In genomic region chr11:32566184-32566583, GRCm38 (mm10) we compare ENCODE assay signal across 27 mouse cellular contexts. TPM values are rescaled to one million over a fixed set of nuclear protein-coding genes. Genes with fewer than 3 reads are reported as not detected.
DNase-seq lines count a peak whose midpoint lies in the region; ATAC-seq and TF ChIP-seq lines count a peak whose summit lies in the region.
"Had no signal": no experiment of that assay in that cellular context is flagged by ENCODE, and none has a peak within 500 bp of the region (broad histone marks: within the 10 kb centered on the region; RNA-seq: fewer than 3 reads in every experiment).

No protein-coding gene starts in this region.

- no peak for TF ChIP-seq CTCF in small intestine, adult 2 months (IDR thresholded peaks at IDR 0.05; ENCODE audit: extremely low read depth, insufficient read length, insufficient replicate concordance, low read depth, low read length)

- no peaks in the 10 kb centered on the region for H3K27me3 ChIP-seq in liver, embryonic 11.5 days (replicated peaks; ENCODE audit: control insufficient read depth, insufficient read depth, low read length)
- H3K27me3 ChIP-seq in intestine, embryonic 15.5 days (replicated peaks), result no peaks in the 10 kb centered on the region
- no peaks in the 10 kb centered on the region for H3K27me3 ChIP-seq in liver, embryonic 13.5 days
- H3K27me3 ChIP-seq in small intestine, adult 2 months (ENCODE audit: control insufficient read depth, insufficient read depth, low read length), result no peaks in the 10 kb centered on the region
- H3K27me3 ChIP-seq: forebrain, embryonic 12.5 days; hindbrain, embryonic 13.5 days; midbrain, embryonic 15.5 days had no signal

- peak overlapping the region; percentile 3; the same call in 1 of the 2 replicates for H3K9ac ChIP-seq in liver, embryonic 11.5 days (ENCODE audit: low read depth, low read length)
- no peak overlapping the region for H3K9ac ChIP-seq in intestine, embryonic 15.5 days
- H3K9ac ChIP-seq in liver, embryonic 13.5 days, result peak overlapping the region; percentile 33; the same call in 1 of the 2 replicates
- H3K9ac ChIP-seq: forebrain, embryonic 12.5 days; forebrain, postnatal 0 days; heart, embryonic 12.5 days; hindbrain, embryonic 13.5 days; midbrain, embryonic 15.5 days had no signal

- ATAC-seq in liver, embryonic 11.5 days (replicated peaks; ENCODE audit: low FRiP score), result peak; percentile 62
- peak; percentile 19; the same call in 1 of the 2 replicates for ATAC-seq in intestine, embryonic 15.5 days
- ATAC-seq in liver, embryonic 13.5 days (ENCODE audit: low read depth), result peak; percentile 52
- ATAC-seq: forebrain, postnatal 0 days; midbrain, embryonic 15.5 days had no signal

- no peak for DNase-seq in liver, embryonic 11.5 days (ENCODE audit: low spot score)
- DNase-seq in liver, result no peak
- no peak for DNase-seq in liver, embryonic 13.5 days
- DNase-seq in layer of hippocampus, postnatal 36 days, result no peak
- no peak for DNase-seq in left cerebral cortex, adult 8-10 months (ENCODE audit: low spot score in 2 of 2)
- DNase-seq: adrenal gland, postnatal 25 days; cerebellum, adult 18-20 months; cerebellum, postnatal 10 days; forebrain, postnatal 0 days; gastrocnemius, postnatal 10 days; heart, adult 18-20 months; heart, postnatal 4 days; kidney, adult 2 months; kidney, postnatal 4 days; lung, postnatal 4 days; right cerebral cortex, postnatal 25 days; thymus, postnatal 4 days had no signal

- no peaks in the 10 kb centered on the region for H3K9me3 ChIP-seq in liver, embryonic 11.5 days (ENCODE audit: control insufficient read depth, low read length)
- no peaks in the 10 kb centered on the region for H3K9me3 ChIP-seq in intestine, embryonic 15.5 days
- H3K9me3 ChIP-seq in liver, embryonic 13.5 days (replicated peaks), result no peaks in the 10 kb centered on the region
- H3K9me3 ChIP-seq: forebrain, embryonic 12.5 days; heart, embryonic 12.5 days; hindbrain, embryonic 13.5 days; midbrain, embryonic 15.5 days had no signal

- no peak overlapping the region for H3K4me2 ChIP-seq in liver, embryonic 11.5 days
- no peak overlapping the region for H3K4me2 ChIP-seq in intestine, embryonic 15.5 days (replicated peaks)
- no peak overlapping the region for H3K4me2 ChIP-seq in liver, embryonic 13.5 days
- H3K4me2 ChIP-seq: forebrain, embryonic 12.5 days; heart, embryonic 12.5 days; hindbrain, embryonic 13.5 days; midbrain, embryonic 15.5 days had no signal

- no peak overlapping the region for H3K4me3 ChIP-seq in liver, embryonic 11.5 days (ENCODE audit: low read depth, low read length)
- no peak overlapping the region for H3K4me3 ChIP-seq in intestine, embryonic 15.5 days (replicated peaks)
- H3K4me3 ChIP-seq in liver, embryonic 13.5 days (replicated peaks), result no peak overlapping the region
- H3K4me3 ChIP-seq in small intestine, adult 2 months (ENCODE audit: low read depth, low read length), result no peak overlapping the region
- H3K4me3 ChIP-seq: erythroblast, embryonic 14.5 days; forebrain, embryonic 12.5 days; heart, embryonic 12.5 days; hindbrain, embryonic 13.5 days; midbrain, embryonic 15.5 days had no signal

- H3K36me3 ChIP-seq in liver, embryonic 11.5 days (ENCODE audit: control insufficient read depth, insufficient read depth, low read length), result 0 out of 2 replicates have a peak, but pooled peaks cover 3% of the 10 kb centered on the region
- H3K36me3 ChIP-seq in intestine, embryonic 15.5 days, result no peaks in the 10 kb centered on the region
- H3K36me3 ChIP-seq in liver, embryonic 13.5 days, result 0 out of 2 replicates have a peak, but pooled peaks cover 3% of the 10 kb centered on the region
- H3K36me3 ChIP-seq in small intestine, adult 2 months (ENCODE audit: control insufficient read depth, insufficient read depth, low read length), result no peaks in the 10 kb centered on the region
- H3K36me3 ChIP-seq: forebrain, embryonic 12.5 days; heart, embryonic 12.5 days; hindbrain, embryonic 13.5 days; midbrain, embryonic 15.5 days had no signal

- WGBS in liver, embryonic 11.5 days, result 48% methylated on average over 6 of the region's 6 CpGs
- 62% methylated on average over 6 of the region's 6 CpGs for WGBS in intestine, embryonic 15.5 days
- WGBS in liver, embryonic 13.5 days (ENCODE audit: insufficient replicate concordance), result 49% methylated on average over 6 of the region's 6 CpGs
- WGBS in small intestine, adult 2 months, result 69% methylated on average over 6 of the region's 6 CpGs

- no peak overlapping the region for H3K27ac ChIP-seq in liver, embryonic 11.5 days (ENCODE audit: low read depth, low read length)
- no peak overlapping the region for H3K27ac ChIP-seq in intestine, embryonic 15.5 days
- H3K27ac ChIP-seq in liver, embryonic 13.5 days, result no peak overlapping the region
- peak overlapping the region; percentile 96 for H3K27ac ChIP-seq in small intestine, adult 2 months (ENCODE audit: insufficient read depth, low read depth, low read length)
- H3K27ac ChIP-seq: forebrain, embryonic 12.5 days; hindbrain, embryonic 13.5 days; midbrain, embryonic 15.5 days had no signal

- peaks cover 40% of the 10 kb centered on the region for H3K4me1 ChIP-seq in liver, embryonic 11.5 days (replicated peaks; ENCODE audit: control insufficient read depth, insufficient read depth, low read length)
- peaks cover 32% of the 10 kb centered on the region for H3K4me1 ChIP-seq in intestine, embryonic 15.5 days (replicated peaks)
- H3K4me1 ChIP-seq in liver, embryonic 13.5 days (replicated peaks), result peaks cover 70% of the 10 kb centered on the region
- H3K4me1 ChIP-seq in small intestine, adult 2 months (ENCODE audit: control insufficient read depth, insufficient read depth, insufficient read length, low read length), result peaks cover 62% of the 10 kb centered on the region
- H3K4me1 ChIP-seq: midbrain, embryonic 15.5 days had no signal

- no peak for TF ChIP-seq POLR2A in small intestine, adult 2 months (IDR thresholded peaks at IDR 0.05; ENCODE audit: low read depth, low read length)

RNA-seq across cellular contexts. Expression of gene Stk10, which starts 33.1 kb away (rescaled TPM):
- 4.8 and 5.8 TPM in 2 replicates for polyA plus RNA-seq in liver, embryonic 11.5 days (2014; fragmentation: Nextera tagmentation; extraction: Ambion mirVana)
- 3.6 and 4.3 TPM in 2 replicates for polyA plus RNA-seq in intestine, embryonic 15.5 days (2015; fragmentation: Nextera tagmentation; extraction: Ambion mirVana)
- 3.0 and 4.5 TPM in 2 replicates for polyA plus RNA-seq in liver, embryonic 13.5 days (2015; fragmentation: Nextera tagmentation; extraction: Ambion mirVana)
- polyA plus RNA-seq in small intestine, adult 2 months (2012; rRNA removed), result 12.7 and 49.4 TPM in 2 replicates
- 1 to 10 TPM; 8.3 to 8.7 TPM for total RNA-seq in layer of hippocampus, postnatal 36 days (2021)
- 1 to 10 TPM; 7.4 to 9.9 (median 9.3) TPM for total RNA-seq in left cerebral cortex, adult 8-10 months (2022)

RNA-seq across cellular contexts. Expression of gene Efcab9, which starts 34.3 kb away (rescaled TPM):
- 0.25 and 0.49 TPM in 2 replicates for polyA plus RNA-seq in liver, embryonic 11.5 days (2014; fragmentation: Nextera tagmentation; extraction: Ambion mirVana)
- 0.35 and 0.64 TPM in 2 replicates for polyA plus RNA-seq in intestine, embryonic 15.5 days (2015; fragmentation: Nextera tagmentation; extraction: Ambion mirVana)
- polyA plus RNA-seq in liver, embryonic 13.5 days (2015; fragmentation: Nextera tagmentation; extraction: Ambion mirVana), result 0.46 and 0.74 TPM in 2 replicates
- not detected in 2 replicates for polyA plus RNA-seq in small intestine, adult 2 months (2012; rRNA removed)
- total RNA-seq in layer of hippocampus, postnatal 36 days (2021), result 1 to 10 TPM; 2.2 to 2.5 TPM
- 1 to 10 TPM; 1.2 to 1.8 (median 1.4) TPM for total RNA-seq in left cerebral cortex, adult 8-10 months (2022)
- total RNA-seq: common myeloid progenitor, adult 5-6 weeks; forebrain, postnatal 0 days; liver, adult 2 months had no signal
- polyA plus RNA-seq: erythroblast, embryonic 14.5 days; hindbrain, embryonic 13.5 days; kidney, adult 2 months; limb, embryonic 11.5 days; liver, adult 2 months; midbrain, embryonic 15.5 days had no signal
